Mouse (Mus musculus): ENCODE measurements around the gene Qprt. TPM values are rescaled to one million over a fixed set of nuclear protein-coding genes. Genes with fewer than 3 reads are reported as not detected.

Qprt gene
- polyA plus RNA-seq, 1 experiment from 2014 or later, result 151 TPM

- TF ChIP-seq CTCF (IDR thresholded peaks at IDR 0.05; ENCODE audit: low read depth) (no peak), EP300 (IDR thresholded peaks at IDR 0.05; ENCODE audit: low read depth) (no peak)
- WGBS (ENCODE audit: insufficient replicate concordance), result 31% methylated on average over 9 of the region's 9 CpGs
- no peak for DNase-seq
- Histone ChIP-seq H3K4me1 (ENCODE audit: insufficient read depth) (peaks cover 20% of the 10 kb centered on the region), H3K4me3 (ENCODE audit: low read depth, low read length) (no peak overlapping the region), H3K36me3 (replicated peaks; ENCODE audit: insufficient read depth, low read length) (no peaks in the 10 kb centered on the region), H3K9me3 (ENCODE audit: low read length) (no peaks in the 10 kb centered on the region), H3K27me3 (ENCODE audit: insufficient read depth, low read length) (no peaks in the 10 kb centered on the region), H3K9ac (replicated peaks) (no peak overlapping the region), H3K27ac (ENCODE audit: low read depth) (peak overlapping the region; percentile 45; the same call in 1 of the 2 replicates), H3K4me2 (ENCODE audit: low read depth, low read length) (peak overlapping the region; percentile 35)
- no peak for ATAC-seq
Observed at GRCm38 (mm10) chr7:127112921-127113597, 9.0 kb downstream of the Qprt start.

GRCm38 (mm10) chr7:127112251-127112841 lies 9.7 kb downstream of the Qprt start:
- no peak overlapping the region for H3K4me3 ChIP-seq (ENCODE audit: low read depth, low read length)
- H3K4me1 ChIP-seq (ENCODE audit: insufficient read depth), result peaks cover 18% of the 10 kb centered on the region
- ATAC-seq, result no peak
- WGBS (ENCODE audit: insufficient replicate concordance), result 64% methylated on average over 12 of the region's 12 CpGs
- H3K27ac ChIP-seq (ENCODE audit: low read depth), result peak overlapping the region; percentile 45; the same call in 1 of the 2 replicates
- no peaks in the 10 kb centered on the region for H3K9me3 ChIP-seq (ENCODE audit: low read length)
- 0 out of 2 replicates have a peak overlapping the region, but pooled peaks have one; percentile 35 for H3K4me2 ChIP-seq (ENCODE audit: low read depth, low read length)
- DNase-seq, result no peak
- no peak overlapping the region for H3K9ac ChIP-seq (replicated peaks)
- no peaks in the 10 kb centered on the region for H3K27me3 ChIP-seq (ENCODE audit: insufficient read depth, low read length)
- no peaks in the 10 kb centered on the region for H3K36me3 ChIP-seq (replicated peaks; ENCODE audit: insufficient read depth, low read length)
- TF ChIP-seq EP300 (IDR thresholded peaks at IDR 0.05; ENCODE audit: low read depth) (no peak), CTCF (IDR thresholded peaks at IDR 0.05; ENCODE audit: low read depth) (no peak)

GRCm38 (mm10) chr7:127111461-127111860 lies 10.6 kb downstream of the Qprt start:
- peaks cover 18% of the 10 kb centered on the region for H3K4me1 ChIP-seq (ENCODE audit: insufficient read depth)
- H3K4me3 ChIP-seq (ENCODE audit: low read depth, low read length), result no peak overlapping the region
- WGBS (ENCODE audit: insufficient replicate concordance), result 37% methylated on average over 5 of the region's 6 CpGs

GRCm38 (mm10) chr7:127110239-127111007 lies 11.6 kb downstream of the Qprt start:
- ATAC-seq (peak; percentile 56), DNase-seq (peak; percentile 79)
- Histone ChIP-seq H3K36me3 (replicated peaks; ENCODE audit: insufficient read depth, low read length) (0 out of 2 replicates have a peak, but pooled peaks cover 3% of the 10 kb centered on the region), H3K27ac (ENCODE audit: low read depth) (no peak overlapping the region), H3K9me3 (ENCODE audit: low read length) (no peaks in the 10 kb centered on the region), H3K4me1 (ENCODE audit: insufficient read depth) (peaks cover 16% of the 10 kb centered on the region), H3K27me3 (ENCODE audit: insufficient read depth, low read length) (no peaks in the 10 kb centered on the region), H3K9ac (replicated peaks) (no peak overlapping the region), H3K4me3 (ENCODE audit: low read depth, low read length) (no peak overlapping the region), H3K4me2 (ENCODE audit: low read depth, low read length) (no peak overlapping the region)
- TF ChIP-seq CTCF (IDR thresholded peaks at IDR 0.05; ENCODE audit: low read depth) (peak; percentile 96), EP300 (IDR thresholded peaks at IDR 0.05; ENCODE audit: low read depth) (no peak)
- 47% methylated on average over 18 of the region's 18 CpGs for WGBS (ENCODE audit: insufficient replicate concordance)

More at GRCm38 (mm10) chr7:127111461-127111860, 10.6 kb downstream of the Qprt start:
- H3K9ac ChIP-seq (replicated peaks), result no peak overlapping the region
- TF ChIP-seq EP300 (IDR thresholded peaks at IDR 0.05; ENCODE audit: low read depth) (no peak), CTCF (IDR thresholded peaks at IDR 0.05; ENCODE audit: low read depth) (peak; percentile 96)
- 0 out of 2 replicates have a peak, but pooled peaks cover 3% of the 10 kb centered on the region for H3K36me3 ChIP-seq (replicated peaks; ENCODE audit: insufficient read depth, low read length)
- no peaks in the 10 kb centered on the region for H3K27me3 ChIP-seq (ENCODE audit: insufficient read depth, low read length)
- no peak overlapping the region for H3K27ac ChIP-seq (ENCODE audit: low read depth)
- no peaks in the 10 kb centered on the region for H3K9me3 ChIP-seq (ENCODE audit: low read length)
- no peak overlapping the region for H3K4me2 ChIP-seq (ENCODE audit: low read depth, low read length)
- peak; percentile 86 for DNase-seq
- peak; percentile 50 for ATAC-seq

GRCm38 (mm10) chr7:127105551-127105950 lies 16.5 kb downstream of the Qprt start:
- no peak overlapping the region for H3K9ac ChIP-seq (replicated peaks)
- H3K4me1 ChIP-seq (ENCODE audit: insufficient read depth), result peaks cover 11% of the 10 kb centered on the region
- no peak overlapping the region for H3K4me3 ChIP-seq (ENCODE audit: low read depth, low read length)
- H3K36me3 ChIP-seq (replicated peaks; ENCODE audit: insufficient read depth, low read length), result 0 out of 2 replicates have a peak, but pooled peaks cover 3% of the 10 kb centered on the region
- DNase-seq (no peak), ATAC-seq (no peak)
- no peak overlapping the region for H3K4me2 ChIP-seq (ENCODE audit: low read depth, low read length)
- no peaks in the 10 kb centered on the region for H3K9me3 ChIP-seq (ENCODE audit: low read length)
- TF ChIP-seq EP300 (IDR thresholded peaks at IDR 0.05; ENCODE audit: low read depth), result no peak
- TF ChIP-seq CTCF (IDR thresholded peaks at IDR 0.05; ENCODE audit: low read depth), result no peak
- 68% methylated on average over 7 of the region's 7 CpGs for WGBS (ENCODE audit: insufficient replicate concordance)
- no peak overlapping the region for H3K27ac ChIP-seq (ENCODE audit: low read depth)
- H3K27me3 ChIP-seq (ENCODE audit: insufficient read depth, low read length), result no peaks in the 10 kb centered on the region
